Mouse (Mus musculus) thymus, adult 18-20 months (tissue): ENCODE data around the gene Paqr6.

Experiments
- DNase-seq, 2 experiments: peaks; one replicate each; pipeline ENCODE4 v3.0.0; 2022; ENCODE audit warnings: mixed read lengths in 2 of 2

Gene Paqr6

DNA sequence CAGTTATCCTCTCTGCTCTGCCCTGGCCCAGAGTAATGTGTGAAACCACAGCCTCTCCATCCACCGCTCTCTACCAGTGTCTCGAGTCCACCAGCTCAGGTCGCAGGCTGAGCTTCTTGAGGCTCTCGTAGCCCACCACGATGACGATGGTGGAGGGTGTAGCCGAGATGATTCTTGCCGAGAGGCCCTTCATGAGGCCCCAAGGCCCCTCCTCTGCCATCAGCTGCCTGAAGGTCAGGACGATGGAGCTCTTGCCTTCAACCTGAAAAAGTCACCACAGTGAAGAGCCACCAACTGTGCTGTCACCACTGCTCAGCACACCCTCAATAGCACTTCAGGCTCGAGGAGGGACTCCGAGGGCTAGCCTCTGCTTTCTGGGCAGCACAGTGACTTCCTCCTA, 48.3 kb downstream of the Paqr6 start:
- DNase-seq, result no peak

DNA sequence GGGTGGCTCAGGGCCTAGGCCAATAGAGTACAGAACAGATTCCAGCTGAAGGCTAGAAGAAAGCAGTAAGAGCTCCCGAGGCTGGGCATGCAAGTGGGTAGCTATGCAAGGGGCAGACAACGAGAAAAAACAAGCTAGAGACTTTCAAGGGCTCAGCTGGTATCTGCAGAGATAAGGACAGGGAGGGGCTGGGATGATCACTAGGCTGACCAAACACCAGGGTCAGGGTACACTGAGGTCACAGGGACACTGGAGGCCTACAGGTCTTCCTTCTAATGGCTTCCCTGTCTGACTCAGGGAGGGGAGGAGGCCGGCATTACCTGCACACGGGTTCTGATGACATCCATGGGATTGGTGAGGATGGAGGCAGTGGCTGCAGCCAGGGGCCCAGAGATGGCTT, 51.3 kb downstream of the Paqr6 start:
- DNase-seq, result no peak

GRCm38 (mm10) chr3:88418016-88418415, 53.6 kb downstream of the Paqr6 start:
- no peak for DNase-seq
